Mouse (Mus musculus): ENCODE data around the gene Vmn1r7. TPM values are rescaled to one million over a fixed set of nuclear protein-coding genes. Genes with fewer than 3 reads are reported as not detected.
"Not testable (repeated sequence)": the region's sequence is repeated elsewhere in the genome, so short reads cannot be mapped to it uniquely, and the experiment has no call there.

Vmn1r7 gene
- total RNA-seq (2015): not detected in 2 replicates
- not detected in 2 replicates for total RNA-seq (2017)

DNA sequence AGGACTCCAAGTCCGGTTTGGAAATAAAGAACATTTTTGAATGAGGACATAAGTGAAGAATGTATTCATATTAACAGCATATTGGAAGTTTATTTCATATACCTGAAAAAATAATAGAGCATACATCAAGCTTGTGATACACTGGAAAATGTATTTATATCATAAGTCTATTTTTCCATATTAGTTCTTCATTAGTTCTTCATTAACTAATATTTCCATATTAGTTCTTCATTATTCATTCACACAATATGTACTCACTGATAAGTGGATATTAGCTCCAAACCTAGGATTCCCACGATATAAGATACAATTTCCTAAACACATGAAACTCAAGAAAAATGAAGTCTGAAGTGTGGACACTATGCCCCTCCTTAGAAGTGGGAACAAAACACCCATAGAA is at the start of gene Vmn1r7:
Gene Vmn1r7 (minus strand): TSS at position 101 of the 400 bp plus-strand sequence.
- not testable (repeated sequence) for ATAC-seq (ENCODE audit: poor library complexity, severe bottlenecking)

DNA sequence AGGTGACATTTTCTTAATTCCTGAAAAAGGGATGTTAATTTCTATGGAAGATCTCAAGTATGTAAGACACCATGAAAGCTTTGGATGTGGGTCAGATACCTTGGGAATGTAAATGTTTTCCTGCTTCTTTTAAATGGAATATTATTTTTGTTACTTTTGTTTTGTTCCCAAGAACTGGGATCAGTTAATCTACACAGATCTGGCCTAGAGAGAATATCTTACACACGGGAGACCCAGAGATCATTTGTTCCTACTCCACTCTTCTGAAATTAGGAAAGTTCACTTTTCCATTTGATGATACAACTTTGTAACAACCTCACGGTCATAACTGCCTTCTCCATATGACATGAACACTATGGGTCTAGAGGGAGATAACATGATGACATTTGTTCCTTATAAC is 41.4 kb upstream of the Vmn1r7 start, which contains the start of gene Vmn1r9:
Gene Vmn1r9 (plus strand): TSS at position 301 of the 400 bp plus-strand sequence.
- ATAC-seq (ENCODE audit: poor library complexity, severe bottlenecking): no peak

- no peak for ATAC-seq (ENCODE audit: poor library complexity, severe bottlenecking)
Measured at GRCm38 (mm10) chr6:57063730-57064129, 38.6 kb upstream of the Vmn1r7 start.

- ATAC-seq (ENCODE audit: poor library complexity, severe bottlenecking): peak; percentile 35; the same call in 1 of the 2 replicates
Measured at GRCm38 (mm10) chr6:57034674-57035073, 9.6 kb upstream of the Vmn1r7 start.

GRCm38 (mm10) chr6:57031984-57032383 is 6.9 kb upstream of the Vmn1r7 start, which contains the start of gene Vmn1r8:
Gene Vmn1r8, plus strand, starts transcription at chr6:57032284.
- no peak for ATAC-seq (ENCODE audit: poor library complexity, severe bottlenecking)

- no peak for ATAC-seq (ENCODE audit: poor library complexity, severe bottlenecking)
Measured at GRCm38 (mm10) chr6:56996943-56997342, 28.2 kb downstream of the Vmn1r7 start, which contains the start of gene Vmn1r6. Gene Vmn1r6, plus strand, starts transcription at chr6:56997243.

Other genes starting within 250 kb of the Vmn1r7 start
- 36.8 and 40.0 TPM in 2 replicates for gene Kbtbd2, start 227.5 kb downstream of the Vmn1r7 start, total RNA-seq (2015)
- gene Kbtbd2, start 227.5 kb downstream of the Vmn1r7 start, total RNA-seq (2017): 36.1 and 37.0 TPM in 2 replicates
- gene Fkbp9, start 193.3 kb downstream of the Vmn1r7 start, total RNA-seq (2015): 0.20 and 0.91 TPM in 2 replicates
- gene Fkbp9, start 193.3 kb downstream of the Vmn1r7 start, total RNA-seq (2017): 0.73 and 1.2 TPM in 2 replicates
- gene Nt5c3, start 101.4 kb downstream of the Vmn1r7 start, total RNA-seq (2015): 64.6 and 71.0 TPM in 2 replicates
- gene Nt5c3, start 101.4 kb downstream of the Vmn1r7 start, total RNA-seq (2017): 36.6 TPM in 2 replicates
- gene Vmn1r4, start 101.3 kb downstream of the Vmn1r7 start, total RNA-seq (2015): 0.47 TPM in 1 of 2 replicates, not detected in the other
- 0.07 TPM in 1 of 2 replicates, not detected in the other for gene Vmn1r4, start 101.3 kb downstream of the Vmn1r7 start, total RNA-seq (2017)
- not detected in 2 replicates for gene Vmn1r5, start 55.1 kb downstream of the Vmn1r7 start, total RNA-seq (2015)
- gene Vmn1r5, start 55.1 kb downstream of the Vmn1r7 start, total RNA-seq (2017): not detected in 2 replicates
- 0.21 TPM in 1 of 2 replicates, not detected in the other for gene Vmn1r6, start 28.1 kb downstream of the Vmn1r7 start, total RNA-seq (2015)
- not detected in 2 replicates for gene Vmn1r6, start 28.1 kb downstream of the Vmn1r7 start, total RNA-seq (2017)
- gene Vmn1r8, start 7.0 kb upstream of the Vmn1r7 start, total RNA-seq (2015): not detected in 2 replicates
- not detected in 2 replicates for gene Vmn1r8, start 7.0 kb upstream of the Vmn1r7 start, total RNA-seq (2017)
- gene Vmn1r9, start 41.5 kb upstream of the Vmn1r7 start, total RNA-seq (2015): not detected in 2 replicates
- not detected in 2 replicates for gene Vmn1r9, start 41.5 kb upstream of the Vmn1r7 start, total RNA-seq (2017)
- not detected in 2 replicates for gene Vmn1r10, start 84.1 kb upstream of the Vmn1r7 start, total RNA-seq (2015)
- not detected in 2 replicates for gene Vmn1r10, start 84.1 kb upstream of the Vmn1r7 start, total RNA-seq (2017)
- not detected in 2 replicates for gene Vmn1r11, start 108.1 kb upstream of the Vmn1r7 start, total RNA-seq (2015)
- gene Vmn1r11, start 108.1 kb upstream of the Vmn1r7 start, total RNA-seq (2017): not detected in 2 replicates
- gene Vmn1r12, start 131.6 kb upstream of the Vmn1r7 start, total RNA-seq (2015): not detected in 2 replicates
- gene Vmn1r12, start 131.6 kb upstream of the Vmn1r7 start, total RNA-seq (2017): not detected in 2 replicates
- gene Vmn1r13, start 178.0 kb upstream of the Vmn1r7 start, total RNA-seq (2015): not detected in 2 replicates
- gene Vmn1r13, start 178.0 kb upstream of the Vmn1r7 start, total RNA-seq (2017): not detected in 2 replicates
- not detected in 2 replicates for gene Vmn1r14, start 206.4 kb upstream of the Vmn1r7 start, total RNA-seq (2015)
- not detected in 2 replicates for gene Vmn1r14, start 206.4 kb upstream of the Vmn1r7 start, total RNA-seq (2017)
- not detected in 2 replicates for gene Vmn1r15, start 232.6 kb upstream of the Vmn1r7 start, total RNA-seq (2015)
- not detected in 2 replicates for gene Vmn1r15, start 232.6 kb upstream of the Vmn1r7 start, total RNA-seq (2017)

Data from megakaryocyte, adult 5-6 weeks (primary cell).